In genomic region chr13:116111032-116111808, GRCm38 (mm10) we compare ENCODE assay signal across 29 mouse cellular contexts.
DNase-seq lines count a peak whose midpoint lies in the region; ATAC-seq and TF ChIP-seq lines count a peak whose summit lies in the region.
"Had no signal": no experiment of that assay in that cellular context is flagged by ENCODE, and none has a peak within 500 bp of the region (broad histone marks: within the 10 kb centered on the region; RNA-seq: fewer than 3 reads in every experiment).

No protein-coding gene starts in this region.

- H3K4me1 ChIP-seq in forebrain, embryonic 14.5 days (ENCODE audit: control insufficient read depth, insufficient read depth, low read length): no peaks in the 10 kb centered on the region
- H3K4me1 ChIP-seq in forebrain, embryonic 10.5 days: no peaks in the 10 kb centered on the region
- H3K4me1 ChIP-seq in liver, postnatal 0 days (ENCODE audit: insufficient read depth): no peaks in the 10 kb centered on the region
- H3K4me1 ChIP-seq: heart, embryonic 13.5 days; hindbrain, embryonic 15.5 days; intestine, embryonic 15.5 days; limb, embryonic 13.5 days; neural tube, embryonic 12.5 days; stomach, embryonic 15.5 days had no signal

- no peak for TF ChIP-seq EP300 in liver, postnatal 0 days (IDR thresholded peaks at IDR 0.05; ENCODE audit: low read depth)

- ATAC-seq in forebrain, embryonic 14.5 days: peak; percentile 79; the same call in 1 of the 2 replicates
- no peak for ATAC-seq in inflammation-experienced regulatory T-cells, adult 6 months
- no peak for ATAC-seq in liver, postnatal 0 days
- ATAC-seq: intestine, embryonic 15.5 days; midbrain, embryonic 16.5 days had no signal

- peak; percentile 49 for DNase-seq in forebrain, embryonic 14.5 days (ENCODE audit: low spot score)
- DNase-seq in forebrain, embryonic 10.5 days (ENCODE audit: extremely low spot score, low spot score): no peak
- DNase-seq in right cerebral cortex, adult 18-20 months: peak; percentile 3
- no peak for DNase-seq in right cerebral cortex, postnatal 4 days
- DNase-seq in layer of hippocampus, adult 2 months (ENCODE audit: low spot score in 2 of 2): peak; percentile 16 to 58
- DNase-seq in telencephalon, adult 2 months (ENCODE audit: low read depth, low spot score): peak; percentile 54
- DNase-seq in liver, postnatal 0 days: no peak
- DNase-seq: adrenal gland, postnatal 14 days; cerebellum, adult 2 months; cerebellum, postnatal 14 days; gastrocnemius, postnatal 10 days; heart, postnatal 10 days; kidney, adult 8-10 months; lung, postnatal 36 days; thymus, postnatal 14 days had no signal

- WGBS in forebrain, embryonic 14.5 days: 69% methylated on average over 7 of the region's 7 CpGs
- WGBS in forebrain, embryonic 10.5 days: 85% methylated on average over 7 of the region's 7 CpGs
- 68% methylated on average over 7 of the region's 7 CpGs for WGBS in liver, postnatal 0 days (ENCODE audit: insufficient replicate concordance)

- no peak overlapping the region for H3K4me3 ChIP-seq in forebrain, embryonic 14.5 days (ENCODE audit: low read depth, low read length)
- H3K4me3 ChIP-seq in forebrain, embryonic 10.5 days: no peak overlapping the region
- no peak overlapping the region for H3K4me3 ChIP-seq in layer of hippocampus, adult 2 months
- no peak overlapping the region for H3K4me3 ChIP-seq in liver, postnatal 0 days (ENCODE audit: low read depth, low read length)
- H3K4me3 ChIP-seq: erythroblast, embryonic 14.5 days; heart, embryonic 13.5 days; hindbrain, embryonic 15.5 days; intestine, embryonic 15.5 days; limb, embryonic 13.5 days; myocyte; neural tube, embryonic 12.5 days; stomach, embryonic 15.5 days had no signal

- no peaks in the 10 kb centered on the region for H3K36me3 ChIP-seq in forebrain, embryonic 14.5 days (ENCODE audit: control insufficient read depth, insufficient read depth, low read length)
- no peaks in the 10 kb centered on the region for H3K36me3 ChIP-seq in forebrain, embryonic 10.5 days (replicated peaks)
- H3K36me3 ChIP-seq in liver, postnatal 0 days (replicated peaks; ENCODE audit: insufficient read depth, low read length): no peaks in the 10 kb centered on the region
- H3K36me3 ChIP-seq: G1E; heart, embryonic 13.5 days; hindbrain, embryonic 15.5 days; intestine, embryonic 15.5 days; limb, embryonic 13.5 days; neural tube, embryonic 12.5 days; stomach, embryonic 15.5 days had no signal

- H3K9ac ChIP-seq in forebrain, embryonic 14.5 days (ENCODE audit: low read length): no peak overlapping the region
- no peak overlapping the region for H3K9ac ChIP-seq in liver, postnatal 0 days (replicated peaks)
- H3K9ac ChIP-seq: heart, embryonic 13.5 days; hindbrain, embryonic 15.5 days; intestine, embryonic 15.5 days; limb, embryonic 13.5 days; neural tube, embryonic 12.5 days; stomach, embryonic 15.5 days had no signal

- no peaks in the 10 kb centered on the region for H3K9me3 ChIP-seq in forebrain, embryonic 14.5 days (replicated peaks; ENCODE audit: control insufficient read depth, low read length)
- H3K9me3 ChIP-seq in forebrain, embryonic 10.5 days: no peaks in the 10 kb centered on the region
- no peaks in the 10 kb centered on the region for H3K9me3 ChIP-seq in liver, postnatal 0 days (ENCODE audit: low read length)
- H3K9me3 ChIP-seq: G1E; heart, embryonic 13.5 days; hindbrain, embryonic 15.5 days; intestine, embryonic 15.5 days; limb, embryonic 13.5 days; neural tube, embryonic 12.5 days; stomach, embryonic 15.5 days had no signal

- H3K27ac ChIP-seq in forebrain, embryonic 14.5 days (ENCODE audit: low read depth, low read length): no peak overlapping the region
- H3K27ac ChIP-seq in forebrain, embryonic 10.5 days: no peak overlapping the region
- H3K27ac ChIP-seq in layer of hippocampus, adult 2 months: peak overlapping the region; percentile 62; the same call in 1 of the 2 replicates
- no peak overlapping the region for H3K27ac ChIP-seq in liver, postnatal 0 days (ENCODE audit: low read depth)
- H3K27ac ChIP-seq: heart, embryonic 13.5 days; hindbrain, embryonic 15.5 days; intestine, embryonic 15.5 days; kidney, postnatal 0 days; limb, embryonic 13.5 days; neural tube, embryonic 12.5 days; stomach, embryonic 15.5 days had no signal

- no peak for TF ChIP-seq CTCF in layer of hippocampus, adult 2 months (conservative IDR thresholded peaks at IDR 0.05)
- TF ChIP-seq CTCF in liver, postnatal 0 days (IDR thresholded peaks at IDR 0.05; ENCODE audit: low read depth): no peak

- H3K27me3 ChIP-seq in forebrain, embryonic 14.5 days (replicated peaks; ENCODE audit: control insufficient read depth, insufficient read depth, low read length): no peaks in the 10 kb centered on the region
- no peaks in the 10 kb centered on the region for H3K27me3 ChIP-seq in forebrain, embryonic 10.5 days (ENCODE audit: poor library complexity, severe bottlenecking)
- no peaks in the 10 kb centered on the region for H3K27me3 ChIP-seq in liver, postnatal 0 days (ENCODE audit: insufficient read depth, low read length)
- H3K27me3 ChIP-seq: heart, embryonic 13.5 days; hindbrain, embryonic 15.5 days; intestine, embryonic 15.5 days; limb, embryonic 13.5 days; neural tube, embryonic 12.5 days; stomach, embryonic 15.5 days had no signal

- no peak overlapping the region for H3K4me2 ChIP-seq in forebrain, embryonic 14.5 days (ENCODE audit: low read length)
- no peak overlapping the region for H3K4me2 ChIP-seq in liver, postnatal 0 days (ENCODE audit: low read depth, low read length)
- H3K4me2 ChIP-seq: heart, embryonic 13.5 days; hindbrain, embryonic 15.5 days; intestine, embryonic 15.5 days; limb, embryonic 13.5 days; liver, embryonic 11.5 days; midbrain, embryonic 11.5 days; neural tube, embryonic 12.5 days; stomach, embryonic 15.5 days had no signal

Comparison
In these comparisons a context has a peak if more than half of its experiments do, and no peak if none do; other contexts are left out.
1. DNase-seq: peak in forebrain, embryonic 14.5 days (single experiment), right cerebral cortex, adult 18-20 months (single experiment), layer of hippocampus, adult 2 months (2 of 2) and telencephalon, adult 2 months (single experiment); none in forebrain, embryonic 10.5 days (single experiment), right cerebral cortex, postnatal 4 days (single experiment) and liver, postnatal 0 days (single experiment).